Mouse (Mus musculus): ENCODE results near the gene Crebbp. TPM values are rescaled to one million over a fixed set of nuclear protein-coding genes. Genes with fewer than 3 reads are reported as not detected.
"Not testable (repeated sequence)": the region's sequence is repeated elsewhere in the genome, so short reads cannot be mapped to it uniquely, and the experiment has no call there.

Gene Crebbp
- total RNA-seq, 4 experiments from 2014 or later, result 36.3 to 38.3 (median 37.0) TPM

DNA sequence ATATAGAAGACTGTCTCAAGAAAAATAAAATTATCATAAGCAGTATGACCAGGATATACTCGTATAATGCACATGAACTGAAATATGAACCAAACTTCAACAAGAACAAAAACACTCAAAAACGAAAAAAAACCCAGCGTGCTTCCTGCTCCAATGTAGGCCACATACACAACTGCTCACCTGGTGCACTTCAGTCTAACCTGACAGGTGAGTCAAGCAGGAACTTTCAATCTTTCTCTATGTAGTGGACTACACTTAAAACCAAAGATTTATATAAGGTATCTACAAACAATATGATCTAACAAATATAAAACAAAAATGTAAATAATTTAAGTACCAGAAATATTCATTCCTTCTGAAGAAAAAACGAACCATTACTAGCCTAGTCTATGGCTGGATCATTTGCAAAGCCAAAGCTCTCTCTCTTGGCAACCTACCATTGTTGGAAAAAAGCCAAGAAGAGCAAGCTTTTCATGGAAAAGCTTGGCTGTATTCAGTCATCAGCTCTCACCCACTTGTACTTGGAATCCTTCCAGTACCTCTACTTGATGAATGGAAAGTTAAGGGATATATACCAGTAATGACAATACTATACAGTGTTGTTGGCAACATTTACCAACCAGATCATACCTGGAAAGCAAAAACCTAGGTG lies 53.4 kb downstream of the Crebbp start:
- DNase-seq (ENCODE audit: low spot score in 2 of 2), result no peak

DNA sequence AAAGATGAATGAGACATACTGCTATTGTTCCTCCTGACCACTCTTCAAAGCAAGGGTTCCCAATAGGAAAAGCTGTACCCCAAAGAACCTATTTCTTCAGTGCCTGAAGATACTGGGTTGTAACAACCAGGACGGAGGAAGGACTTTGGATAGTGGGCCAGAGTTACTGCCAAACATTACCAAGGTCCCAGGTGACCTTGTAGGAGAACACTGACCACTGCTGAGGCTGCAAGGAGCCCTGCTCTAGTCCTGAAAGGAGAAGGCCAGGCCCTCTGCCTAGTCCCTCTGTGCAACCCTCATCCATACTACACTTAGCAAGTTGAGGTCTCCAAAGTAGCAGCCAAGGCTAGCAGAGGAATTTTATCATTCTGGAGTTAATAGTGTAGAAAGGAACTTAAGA lies 60.7 kb downstream of the Crebbp start:
- no peak for DNase-seq (ENCODE audit: low spot score in 2 of 2)

DNA sequence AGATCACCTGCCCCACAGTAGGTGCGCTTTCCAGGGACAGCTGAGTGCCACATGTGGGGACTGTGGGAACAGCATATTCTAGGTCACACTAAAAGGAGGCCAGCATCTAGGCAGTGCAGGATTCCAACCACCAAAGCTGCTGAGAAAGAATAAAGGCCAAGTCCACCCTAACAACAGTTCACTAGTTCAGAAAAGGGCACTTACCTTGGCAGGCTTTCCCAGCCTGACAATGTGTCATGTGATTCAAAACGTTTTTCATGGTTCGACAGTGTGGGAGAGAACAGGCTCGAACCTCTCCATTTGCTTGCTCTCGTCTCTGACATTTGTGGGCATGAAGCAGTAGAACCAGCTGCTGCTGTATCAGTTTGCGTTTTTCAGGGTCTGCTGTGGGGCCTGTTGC lies 75.3 kb downstream of the Crebbp start:
- no peak for DNase-seq (ENCODE audit: low spot score in 2 of 2)

- DNase-seq (ENCODE audit: low spot score in 2 of 2), result no peak
Observed at GRCm38 (mm10) chr16:4133754-4134153, 80.0 kb downstream of the Crebbp start.

DNA sequence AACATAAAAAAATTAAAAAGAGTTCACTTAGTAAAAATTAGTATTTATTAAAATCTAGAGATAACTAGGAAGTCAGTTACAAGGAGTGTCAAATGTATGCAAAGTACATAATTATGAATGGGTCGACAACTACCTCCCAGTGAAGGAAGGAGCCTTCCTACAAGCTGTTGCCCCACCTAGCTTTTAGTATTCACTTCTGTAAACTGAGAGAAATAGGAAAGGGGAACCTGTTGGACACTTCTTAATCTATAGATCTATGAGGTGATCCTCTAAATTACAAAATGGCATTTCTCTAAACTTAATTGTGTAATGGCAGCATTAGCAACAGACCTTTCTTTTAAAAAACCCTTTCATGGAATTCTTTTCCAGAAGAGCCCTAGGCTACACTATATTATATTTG lies 84.9 kb downstream of the Crebbp start:
- DNase-seq (ENCODE audit: low spot score in 2 of 2), result no peak

- peak in 1 of 2 experiments; percentile 7 for DNase-seq (ENCODE audit: low spot score in 2 of 2)
Observed at GRCm38 (mm10) chr16:4117072-4117471, 96.7 kb downstream of the Crebbp start.

DNA sequence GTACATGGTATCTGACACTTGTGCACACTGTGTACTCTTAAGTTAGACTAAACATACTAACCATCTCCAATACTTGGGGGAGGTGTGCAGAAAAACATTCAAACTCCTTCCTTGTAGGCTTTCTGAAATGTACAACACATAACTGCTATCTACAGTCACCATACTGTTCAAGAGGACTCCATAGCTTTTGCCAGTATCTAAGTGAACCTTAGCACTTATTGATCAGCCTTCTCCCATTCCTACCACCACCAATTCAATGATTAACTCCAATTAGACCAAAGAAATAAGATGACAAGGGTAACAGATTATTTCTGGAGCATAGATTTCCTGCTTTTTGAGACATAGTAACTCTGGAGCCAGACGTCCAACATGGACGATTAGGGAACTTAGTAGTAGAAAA lies 113.4 kb downstream of the Crebbp start:
- no peak for DNase-seq (ENCODE audit: low spot score in 2 of 2)

- DNase-seq (ENCODE audit: low spot score in 2 of 2), result no peak
Observed at GRCm38 (mm10) chr16:4097521-4097920, 116.3 kb downstream of the Crebbp start.

DNA sequence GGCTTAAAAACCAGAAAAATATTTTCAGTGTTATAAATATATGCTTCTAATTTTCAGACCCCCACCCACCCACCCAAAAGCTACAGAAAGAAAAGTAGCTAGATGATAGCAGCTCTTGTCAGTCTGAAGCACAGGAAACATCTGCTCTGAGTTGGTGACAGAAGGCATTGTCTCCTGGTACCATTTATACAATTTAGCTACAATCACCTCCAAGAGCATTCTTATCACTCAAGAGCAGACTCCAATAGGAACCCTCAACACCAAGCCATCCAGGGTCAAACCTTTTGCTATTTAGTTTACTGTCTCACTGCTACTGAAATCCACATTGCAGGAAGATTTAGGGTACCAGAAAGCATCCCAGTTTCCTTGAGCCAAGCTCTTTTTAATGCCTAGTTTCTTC lies 116.9 kb downstream of the Crebbp start:
- no peak for DNase-seq (ENCODE audit: low spot score in 2 of 2)

DNA sequence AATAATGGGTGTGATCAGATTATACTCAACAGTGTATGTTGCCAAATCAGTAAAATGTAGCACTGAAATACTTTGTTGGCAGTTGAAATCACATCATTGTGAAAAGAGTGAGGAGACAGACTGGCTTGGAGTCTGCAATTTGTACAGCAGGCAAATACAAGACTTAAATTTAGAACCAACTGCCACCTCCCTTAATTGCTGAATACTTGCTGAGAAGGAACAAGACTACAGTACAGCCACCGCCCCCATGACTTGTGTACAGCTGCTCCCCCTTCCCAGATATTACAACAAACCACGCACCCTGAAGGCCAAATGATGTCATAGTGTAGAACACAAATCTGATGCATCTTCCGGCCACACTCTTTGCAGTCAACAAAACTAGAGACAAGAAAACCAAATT lies 117.7 kb downstream of the Crebbp start:
- DNase-seq (ENCODE audit: low spot score in 2 of 2), result no peak

GRCm38 (mm10) chr16:4087214-4087913 lies 126.4 kb downstream of the Crebbp start:
- no peak for DNase-seq (ENCODE audit: low spot score in 2 of 2)

GRCm38 (mm10) chr16:4085851-4086387 lies 127.9 kb downstream of the Crebbp start:
- DNase-seq (ENCODE audit: low spot score in 2 of 2), result no peak

DNA sequence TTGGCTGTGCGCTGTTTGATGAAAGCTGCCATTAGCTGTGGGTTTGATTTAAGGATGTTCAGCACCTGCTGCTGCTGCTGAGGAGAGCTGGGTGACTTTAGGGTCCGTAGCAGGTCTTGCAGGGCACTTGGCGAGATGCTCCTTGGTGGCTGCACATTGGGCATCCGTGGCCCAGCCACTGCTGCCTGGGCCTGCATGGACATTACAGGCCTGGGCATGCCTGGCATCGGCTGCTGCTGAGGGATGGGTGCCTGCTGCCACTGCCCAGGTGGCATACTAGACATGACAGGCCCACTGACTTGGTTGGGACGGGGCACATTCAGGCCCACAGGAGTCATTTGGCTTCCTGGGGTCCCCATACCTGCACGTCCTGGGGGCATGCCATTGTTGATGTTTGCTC lies 128.7 kb downstream of the Crebbp start:
- DNase-seq (ENCODE audit: low spot score in 2 of 2), result no peak

GRCm38 (mm10) chr16:4080419-4080818 lies 133.4 kb downstream of the Crebbp start:
- not testable (repeated sequence) for DNase-seq (ENCODE audit: low spot score in 2 of 2)

DNA sequence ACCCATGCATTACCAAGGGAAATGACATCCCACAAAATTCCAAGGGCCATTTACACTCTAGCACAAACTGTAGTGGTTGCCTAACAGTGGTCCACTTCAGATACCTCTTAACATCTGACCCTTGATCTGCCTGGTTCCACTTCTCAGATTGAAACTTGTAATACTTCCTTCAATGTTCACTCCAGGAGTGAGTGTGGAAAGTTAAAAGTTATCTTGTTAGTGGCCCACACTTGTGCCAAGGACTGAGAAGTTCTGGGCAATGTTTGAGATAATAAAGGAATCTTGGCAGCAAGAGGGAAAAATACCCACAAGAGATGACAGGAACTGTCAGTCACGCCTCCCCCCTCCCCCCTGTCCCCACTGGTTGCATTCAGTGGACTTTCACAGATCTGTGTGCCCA lies 134.1 kb downstream of the Crebbp start:
- no peak for DNase-seq (ENCODE audit: low spot score in 2 of 2)

GRCm38 (mm10) chr16:4078302-4078701 lies 135.5 kb downstream of the Crebbp start:
- DNase-seq (ENCODE audit: low spot score in 2 of 2), result not testable (repeated sequence)

DNA sequence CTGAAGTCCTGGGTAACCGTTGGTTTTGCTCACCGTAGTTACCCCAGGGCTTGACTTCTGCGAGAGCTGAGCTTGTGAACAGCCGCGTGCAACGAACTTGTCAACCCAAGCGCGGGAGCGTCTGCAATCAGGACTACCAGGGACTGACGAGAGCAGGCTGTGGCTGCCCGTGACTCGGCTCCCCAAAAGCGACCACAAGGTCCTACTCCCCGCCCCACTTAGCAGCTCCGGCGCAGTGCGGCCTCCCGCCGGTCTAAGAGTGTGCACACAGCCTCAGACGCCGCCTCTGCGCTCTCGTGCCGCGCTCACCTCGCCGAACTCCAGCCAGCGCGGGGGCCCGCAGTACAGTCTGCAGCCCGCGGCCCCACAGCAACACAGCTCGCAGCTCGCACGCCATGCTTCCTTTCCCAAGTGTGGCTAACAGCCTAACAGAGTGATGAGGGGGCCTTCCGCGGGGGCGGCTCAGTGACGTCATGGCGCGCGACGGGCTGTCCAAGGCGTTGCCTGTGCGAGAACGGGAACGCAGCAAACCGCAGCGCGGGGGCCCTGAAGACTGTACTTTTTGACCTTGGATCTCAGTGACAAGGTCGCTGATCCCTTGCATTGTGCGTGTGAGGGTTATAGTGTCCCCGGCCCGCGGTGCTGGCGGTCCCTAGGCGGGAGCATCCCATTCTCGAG lies 136.3 kb downstream of the Crebbp start, which contains the start of gene Trap1:
Gene Trap1, minus strand, starts transcription at position 444 of the 678 bp plus-strand sequence.
- DNase-seq (ENCODE audit: low spot score in 2 of 2), result peak; percentile 89 to 91

GRCm38 (mm10) chr16:4074836-4075235 lies 139.0 kb downstream of the Crebbp start:
- no peak for DNase-seq (ENCODE audit: low spot score in 2 of 2)

DNA sequence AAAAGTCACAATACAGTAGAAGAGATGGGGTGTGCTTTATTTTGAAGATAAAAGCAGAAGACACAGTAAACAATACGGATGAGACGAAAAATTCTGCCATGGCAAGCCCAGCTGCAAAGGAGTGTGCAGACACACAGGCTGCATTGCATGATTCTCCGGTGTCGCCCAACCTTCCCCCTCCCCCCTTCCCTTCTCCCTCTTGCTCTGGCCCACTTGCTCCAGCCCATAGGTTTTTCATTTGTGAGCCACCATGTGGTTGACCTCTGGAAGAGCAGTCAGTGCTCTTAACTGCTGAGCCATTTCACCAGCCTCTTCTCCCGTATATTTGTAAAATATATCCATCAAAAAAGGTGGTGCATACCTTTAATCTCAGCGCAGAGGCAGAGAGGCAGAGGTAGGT lies 139.5 kb downstream of the Crebbp start:
- DNase-seq (ENCODE audit: low spot score in 2 of 2), result no peak

DNA sequence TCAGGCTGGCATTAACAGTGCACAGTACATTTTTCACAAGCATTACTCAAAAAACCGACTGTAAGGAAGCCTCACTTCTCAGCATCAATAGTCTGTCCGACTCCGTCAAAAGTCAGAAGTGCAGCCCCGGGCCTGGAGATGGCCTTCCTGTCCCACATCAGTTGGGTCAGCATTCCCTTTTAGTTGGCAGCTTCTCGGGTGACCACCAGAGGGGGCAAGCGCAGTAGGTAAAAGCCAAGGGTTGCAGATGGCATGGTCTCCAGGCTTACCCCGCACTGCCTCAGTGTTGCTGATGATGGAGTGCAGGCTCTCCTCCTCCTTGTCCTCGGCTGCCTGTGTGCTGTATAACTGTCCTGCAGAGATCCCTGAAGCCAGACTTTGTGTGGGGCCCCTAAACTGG lies 145.2 kb downstream of the Crebbp start:
- DNase-seq (ENCODE audit: low spot score in 2 of 2), result peak in 1 of 2 experiments; percentile 38

GRCm38 (mm10) chr16:4064945-4065344 lies 148.9 kb downstream of the Crebbp start:
- no peak for DNase-seq (ENCODE audit: low spot score in 2 of 2)

GRCm38 (mm10) chr16:4053811-4054210 lies 160.0 kb downstream of the Crebbp start:
- DNase-seq (ENCODE audit: low spot score in 2 of 2), result no peak

Measured in gastrocnemius, adult 8-10 months (tissue).